Mouse (Mus musculus) forebrain, embryonic 12.5 days (tissue): ENCODE measurements at regions not wholly inside any gene's neighbourhood (a gene's known extent, or its start where the extent isn't known, plus 50 kb on each side); places are given as distances from the start of the nearest gene placed in this dataset.

Experiments
- ATAC-seq: fragments of 200-750 bp; cut with Nextera tagmentation; 2 replicates; pipeline ENCODE4 v1.8.0; 2017; ENCODE audit warnings: moderate TSS enrichment; ENCODE audit not compliant: low FRiP score
- H3K27ac ChIP-seq: fragments of 300-500 bp; sonication (generic); 2 replicates; pipeline ENCODE4 v1.5.1; 2016; ENCODE audit warnings: mild to moderate bottlenecking
- H3K27me3 ChIP-seq: fragments of 300-500 bp; sonication (generic); 2 replicates; pipeline ENCODE4 v1.6.1; 2016; ENCODE audit warnings: mild to moderate bottlenecking
- H3K36me3 ChIP-seq: fragments of 300-500 bp; sonication (generic); replicated peaks from 2 replicates; pipeline ENCODE4 v1.6.1; 2016; ENCODE audit warnings: mild to moderate bottlenecking
- H3K4me1 ChIP-seq: fragments of 300-500 bp; sonication (generic); 2 replicates; pipeline ENCODE4 v1.6.1; 2016
- H3K4me2 ChIP-seq: fragments of 300-500 bp; sonication (generic); 2 replicates; pipeline ENCODE4 v1.6.1; 2016; ENCODE audit warnings: mild to moderate bottlenecking, moderate library complexity
- H3K4me3 ChIP-seq: fragments of 300-500 bp; sonication (generic); replicated peaks from 2 replicates; pipeline ENCODE4 v1.5.1; 2016; ENCODE audit warnings: mild to moderate bottlenecking
- H3K9ac ChIP-seq: fragments of 300-500 bp; sonication (generic); 2 replicates; pipeline ENCODE4 v1.6.1; 2016; ENCODE audit warnings: mild to moderate bottlenecking
- H3K9me3 ChIP-seq: fragments of 300-500 bp; sonication (generic); 2 replicates; pipeline ENCODE4 v1.6.1; 2016
- WGBS: fragments of 180-500 bp; shearing (Covaris S2); methylation state at CpG from one replicate; pipeline ENCODE4 v1.1.7; 2016; 5-methylcytosine and 5-hydroxymethylcytosine counted together

- Histone ChIP-seq H3K9ac (no peak overlapping the region), H3K4me1 (no peaks in the 10 kb centered on the region), H3K4me2 (no peak overlapping the region), H3K4me3 (no peak overlapping the region), H3K27me3 (no peaks in the 10 kb centered on the region), H3K9me3 (no peaks in the 10 kb centered on the region), H3K36me3 (no peaks in the 10 kb centered on the region), H3K27ac (no peak overlapping the region)
- ATAC-seq = no peak
- 87% methylated on average over 6 of the region's 6 CpGs for WGBS
Observed at GRCm38 (mm10) chr10:66940368-66940767, 155.6 kb upstream of the Jmjd1c start.

- Histone ChIP-seq H3K9me3 (no peaks in the 10 kb centered on the region), H3K27me3 (no peaks in the 10 kb centered on the region), H3K9ac (no peak overlapping the region), H3K4me2 (no peak overlapping the region), H3K36me3 (no peaks in the 10 kb centered on the region), H3K4me1 (no peaks in the 10 kb centered on the region), H3K4me3 (no peak overlapping the region), H3K27ac (no peak overlapping the region)
- 92% methylated on average over 5 of the region's 5 CpGs for WGBS
- no peak for ATAC-seq
Observed at GRCm38 (mm10) chr10:66940922-66941321, 155.0 kb upstream of the Jmjd1c start.

- no peak overlapping the region for H3K27ac ChIP-seq
- no peaks in the 10 kb centered on the region for H3K36me3 ChIP-seq
- no peaks in the 10 kb centered on the region for H3K4me1 ChIP-seq
- no peak for ATAC-seq
- H3K9me3 ChIP-seq = no peaks in the 10 kb centered on the region
- H3K9ac ChIP-seq = no peak overlapping the region
- 98% methylated on average over 3 of the region's 3 CpGs for WGBS
- no peak overlapping the region for H3K4me3 ChIP-seq
- H3K4me2 ChIP-seq = no peak overlapping the region
- H3K27me3 ChIP-seq = no peaks in the 10 kb centered on the region
Observed at GRCm38 (mm10) chr10:66941974-66942373, 154.0 kb upstream of the Jmjd1c start.

- 76% methylated on average over 5 of the region's 5 CpGs for WGBS
- ATAC-seq = no peak
- H3K27me3 ChIP-seq = no peaks in the 10 kb centered on the region
Observed at GRCm38 (mm10) chr10:66943875-66944274, 152.1 kb upstream of the Jmjd1c start.

GRCm38 (mm10) chr10:66946161-66946560 is 149.8 kb upstream of the Jmjd1c start:
- WGBS = 79% methylated on average over 2 of the region's 2 CpGs
- H3K9ac ChIP-seq = no peak overlapping the region
- ATAC-seq = no peak
- no peak overlapping the region for H3K4me3 ChIP-seq
- H3K36me3 ChIP-seq = no peaks in the 10 kb centered on the region
- no peaks in the 10 kb centered on the region for H3K27me3 ChIP-seq
- no peak overlapping the region for H3K4me2 ChIP-seq
- H3K4me1 ChIP-seq = no peaks in the 10 kb centered on the region
- no peaks in the 10 kb centered on the region for H3K9me3 ChIP-seq
- H3K27ac ChIP-seq = no peak overlapping the region

More at GRCm38 (mm10) chr10:66943875-66944274, 152.1 kb upstream of the Jmjd1c start:
- no peaks in the 10 kb centered on the region for H3K36me3 ChIP-seq
- no peaks in the 10 kb centered on the region for H3K9me3 ChIP-seq
- H3K4me2 ChIP-seq = no peak overlapping the region
- H3K9ac ChIP-seq = no peak overlapping the region
- H3K4me3 ChIP-seq = no peak overlapping the region
- no peak overlapping the region for H3K27ac ChIP-seq
- H3K4me1 ChIP-seq = no peaks in the 10 kb centered on the region

GRCm38 (mm10) chr10:66948329-66948728 is 147.6 kb upstream of the Jmjd1c start:
- Histone ChIP-seq H3K9me3 (no peaks in the 10 kb centered on the region), H3K9ac (no peak overlapping the region), H3K36me3 (no peaks in the 10 kb centered on the region), H3K4me2 (no peak overlapping the region), H3K4me1 (no peaks in the 10 kb centered on the region), H3K4me3 (no peak overlapping the region), H3K27ac (no peak overlapping the region), H3K27me3 (no peaks in the 10 kb centered on the region)
- ATAC-seq = no peak
- WGBS = 93% methylated on average over 2 of the region's 2 CpGs

- Histone ChIP-seq H3K9ac (no peak overlapping the region), H3K36me3 (no peaks in the 10 kb centered on the region), H3K27me3 (no peaks in the 10 kb centered on the region), H3K9me3 (no peaks in the 10 kb centered on the region), H3K4me2 (no peak overlapping the region), H3K4me1 (no peaks in the 10 kb centered on the region), H3K27ac (no peak overlapping the region), H3K4me3 (no peak overlapping the region)
- no peak for ATAC-seq
- 88% methylated on average over 4 of the region's 4 CpGs for WGBS
Observed at GRCm38 (mm10) chr10:66950441-66950840, 145.5 kb upstream of the Jmjd1c start.

GRCm38 (mm10) chr10:66951231-66951822 is 144.6 kb upstream of the Jmjd1c start:
- Histone ChIP-seq H3K36me3 (no peaks in the 10 kb centered on the region), H3K27ac (no peak overlapping the region), H3K9me3 (no peaks in the 10 kb centered on the region), H3K4me1 (no peaks in the 10 kb centered on the region), H3K27me3 (no peaks in the 10 kb centered on the region), H3K4me2 (no peak overlapping the region), H3K4me3 (no peak overlapping the region), H3K9ac (no peak overlapping the region)
- 89% methylated on average over 8 of the region's 8 CpGs for WGBS
- ATAC-seq = no peak

GRCm38 (mm10) chr10:66951935-66952334 is 144.0 kb upstream of the Jmjd1c start:
- Histone ChIP-seq H3K9ac (no peak overlapping the region), H3K4me3 (no peak overlapping the region), H3K4me2 (no peak overlapping the region), H3K9me3 (no peaks in the 10 kb centered on the region), H3K27ac (no peak overlapping the region), H3K36me3 (no peaks in the 10 kb centered on the region), H3K4me1 (no peaks in the 10 kb centered on the region), H3K27me3 (no peaks in the 10 kb centered on the region)
- 79% methylated on average over 9 of the region's 9 CpGs for WGBS
- ATAC-seq = no peak

- H3K9me3 ChIP-seq = no peaks in the 10 kb centered on the region
- H3K27ac ChIP-seq = no peak overlapping the region
- H3K4me3 ChIP-seq = no peak overlapping the region
- H3K9ac ChIP-seq = no peak overlapping the region
- H3K4me2 ChIP-seq = no peak overlapping the region
- WGBS = 79% methylated on average over 10 of the region's 10 CpGs
- no peak for ATAC-seq
- H3K27me3 ChIP-seq = no peaks in the 10 kb centered on the region
- no peaks in the 10 kb centered on the region for H3K4me1 ChIP-seq
- no peaks in the 10 kb centered on the region for H3K36me3 ChIP-seq
Observed at GRCm38 (mm10) chr10:66953248-66953975, 142.5 kb upstream of the Jmjd1c start.

GRCm38 (mm10) chr10:66953976-66954505 is 141.9 kb upstream of the Jmjd1c start:
- H3K36me3 ChIP-seq = no peaks in the 10 kb centered on the region
- no peak overlapping the region for H3K27ac ChIP-seq
- no peak overlapping the region for H3K9ac ChIP-seq
- 82% methylated on average over 4 of the region's 4 CpGs for WGBS
- H3K27me3 ChIP-seq = no peaks in the 10 kb centered on the region
- H3K4me1 ChIP-seq = no peaks in the 10 kb centered on the region
- H3K9me3 ChIP-seq = no peaks in the 10 kb centered on the region
- no peak overlapping the region for H3K4me3 ChIP-seq
- no peak for ATAC-seq
- no peak overlapping the region for H3K4me2 ChIP-seq

GRCm38 (mm10) chr10:66955430-66955829 is 140.5 kb upstream of the Jmjd1c start:
- Histone ChIP-seq H3K4me2 (no peak overlapping the region), H3K4me1 (no peaks in the 10 kb centered on the region)
- 76% methylated on average over 5 of the region's 5 CpGs for WGBS

GRCm38 (mm10) chr10:66956619-66957018 is 139.3 kb upstream of the Jmjd1c start:
- no peak overlapping the region for H3K9ac ChIP-seq
- H3K27ac ChIP-seq = no peak overlapping the region
- H3K4me1 ChIP-seq = no peaks in the 10 kb centered on the region
- H3K4me2 ChIP-seq = no peak overlapping the region
- 91% methylated on average over 4 of the region's 4 CpGs for WGBS
- no peaks in the 10 kb centered on the region for H3K27me3 ChIP-seq
- H3K4me3 ChIP-seq = no peak overlapping the region
- no peaks in the 10 kb centered on the region for H3K9me3 ChIP-seq
- H3K36me3 ChIP-seq = no peaks in the 10 kb centered on the region
- ATAC-seq = no peak

More at GRCm38 (mm10) chr10:66955430-66955829, 140.5 kb upstream of the Jmjd1c start:
- Histone ChIP-seq H3K4me3 (no peak overlapping the region), H3K36me3 (no peaks in the 10 kb centered on the region), H3K27me3 (no peaks in the 10 kb centered on the region), H3K27ac (no peak overlapping the region), H3K9me3 (no peaks in the 10 kb centered on the region), H3K9ac (no peak overlapping the region)
- no peak for ATAC-seq
